Comparison of ENCODE assay signal across 12 mouse cellular contexts in the genomic region with DNA sequence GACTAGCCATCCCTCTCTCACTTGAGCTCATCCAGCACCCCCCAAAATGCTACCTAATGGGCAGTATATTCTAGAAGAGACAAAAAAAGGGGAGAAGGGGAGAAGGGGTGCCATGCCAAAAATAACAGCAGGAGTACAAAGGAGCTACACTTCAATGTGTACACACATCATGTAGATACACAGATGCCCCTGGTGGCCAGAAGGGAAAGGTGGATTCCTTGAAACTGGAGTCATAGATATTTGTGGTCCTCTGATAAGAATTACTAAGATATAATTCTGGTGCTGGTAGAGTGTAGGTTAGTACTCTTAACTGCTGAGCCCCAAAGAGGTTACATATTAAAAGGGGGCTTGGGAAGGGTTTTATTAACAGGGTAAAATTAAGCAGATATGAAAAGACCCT. TPM values are rescaled to one million over a fixed set of nuclear protein-coding genes. Genes with fewer than 3 reads are reported as not detected.
DNase-seq lines count a peak whose midpoint lies in the region; ATAC-seq and TF ChIP-seq lines count a peak whose summit lies in the region.
"Had no signal": no experiment of that assay in that cellular context is flagged by ENCODE, and none has a peak within 500 bp of the region (broad histone marks: within the 10 kb centered on the region; RNA-seq: fewer than 3 reads in every experiment).

No protein-coding gene starts in this region.

- H3K27ac ChIP-seq in hindbrain, postnatal 0 days, result no peak overlapping the region
- H3K27ac ChIP-seq in hindbrain, embryonic 13.5 days, result no peak overlapping the region
- H3K27ac ChIP-seq in MEL (ENCODE audit: control insufficient read depth, low read depth, low read length), result no peak overlapping the region
- H3K27ac ChIP-seq in liver, embryonic 15.5 days (replicated peaks), result no peak overlapping the region
- no peak overlapping the region for H3K27ac ChIP-seq in midbrain, embryonic 13.5 days
- H3K27ac ChIP-seq: embryonic facial prominence, embryonic 12.5 days; limb, embryonic 15.5 days; midbrain, embryonic 12.5 days had no signal

- no peak for TF ChIP-seq EP300 in MEL (IDR thresholded peaks at IDR 0.05; ENCODE audit: low read depth in 1 of 2, low read length in 2 of 2)

- TF ChIP-seq RAD21 in MEL (IDR thresholded peaks at IDR 0.05; ENCODE audit: low read depth, low read length), result no peak; the same call in 1 of the 2 replicates

- H3K27me3 ChIP-seq in hindbrain, postnatal 0 days (ENCODE audit: insufficient read depth, low read length), result no peaks in the 10 kb centered on the region
- no peaks in the 10 kb centered on the region for H3K27me3 ChIP-seq in hindbrain, embryonic 13.5 days
- H3K27me3 ChIP-seq in MEL (ENCODE audit: control insufficient read depth in 1 of 2, insufficient read depth in 2 of 2, low read length in 2 of 2), result no peaks in the 10 kb centered on the region
- no peaks in the 10 kb centered on the region for H3K27me3 ChIP-seq in liver, embryonic 15.5 days
- no peaks in the 10 kb centered on the region for H3K27me3 ChIP-seq in midbrain, embryonic 13.5 days
- H3K27me3 ChIP-seq: embryonic facial prominence, embryonic 12.5 days; limb, embryonic 15.5 days; midbrain, embryonic 12.5 days had no signal

- H3K9ac ChIP-seq in hindbrain, postnatal 0 days (replicated peaks; ENCODE audit: low read length), result no peak overlapping the region
- no peak overlapping the region for H3K9ac ChIP-seq in hindbrain, embryonic 13.5 days
- H3K9ac ChIP-seq in MEL (ENCODE audit: control insufficient read depth, low read depth, low read length, poor library complexity, severe bottlenecking), result no peak overlapping the region
- H3K9ac ChIP-seq in liver, embryonic 15.5 days, result no peak overlapping the region
- no peak overlapping the region for H3K9ac ChIP-seq in midbrain, embryonic 13.5 days (replicated peaks)
- H3K9ac ChIP-seq: embryonic facial prominence, embryonic 12.5 days; limb, embryonic 15.5 days; midbrain, embryonic 12.5 days had no signal

- TF ChIP-seq POLR2A in MEL (IDR thresholded peaks at IDR 0.05; ENCODE audit: control insufficient read depth in 1 of 2, insufficient read depth in 1 of 2, low read depth in 1 of 2, low read length in 2 of 2, poor library complexity in 1 of 2), result no peak

- TF ChIP-seq CTCF in hindbrain, postnatal 0 days (IDR thresholded peaks at IDR 0.05; ENCODE audit: low read depth), result peak; percentile 64
- TF ChIP-seq CTCF in MEL (IDR thresholded peaks at IDR 0.05 in 2 of 3, conservative IDR thresholded peaks at IDR 0.05 in 1 of 3; ENCODE audit: control insufficient read depth in 1 of 3, insufficient read depth in 1 of 3, low read depth in 2 of 3, low read length in 3 of 3, poor library complexity in 1 of 3, severe bottlenecking in 1 of 3), result peak in 2 of 3 experiments; percentile 38 to 41; a peak in 4 of 6 replicates

- no peak overlapping the region for H3K4me3 ChIP-seq in hindbrain, postnatal 0 days (ENCODE audit: low read length)
- H3K4me3 ChIP-seq in hindbrain, embryonic 13.5 days, result no peak overlapping the region
- no peak overlapping the region for H3K4me3 ChIP-seq in MEL (ENCODE audit: control insufficient read depth in 1 of 2, insufficient read depth in 1 of 2, low read depth in 2 of 2, low read length in 2 of 2)
- no peak overlapping the region for H3K4me3 ChIP-seq in liver, embryonic 15.5 days (replicated peaks)
- no peak overlapping the region for H3K4me3 ChIP-seq in midbrain, embryonic 13.5 days (replicated peaks)
- H3K4me3 ChIP-seq: embryonic facial prominence, embryonic 12.5 days; limb, embryonic 15.5 days; midbrain, embryonic 12.5 days had no signal

- H3K4me1 ChIP-seq in hindbrain, postnatal 0 days (ENCODE audit: insufficient read depth, low read length), result 0 out of 2 replicates have a peak, but pooled peaks cover 5% of the 10 kb centered on the region
- peaks cover 6% of the 10 kb centered on the region for H3K4me1 ChIP-seq in hindbrain, embryonic 13.5 days (replicated peaks)
- peaks cover 14 to 15% of the 10 kb centered on the region in 2 experiments; a peak in 3 of 4 replicates for H3K4me1 ChIP-seq in MEL (ENCODE audit: control insufficient read depth in 1 of 2, insufficient read depth in 2 of 2, low read length in 2 of 2)
- H3K4me1 ChIP-seq in liver, embryonic 15.5 days (replicated peaks), result peaks cover 28% of the 10 kb centered on the region
- peaks cover 12% of the 10 kb centered on the region for H3K4me1 ChIP-seq in midbrain, embryonic 13.5 days (replicated peaks)
- H3K4me1 ChIP-seq: embryonic facial prominence, embryonic 12.5 days; limb, embryonic 15.5 days had no signal

- ATAC-seq in hindbrain, postnatal 0 days, result no peak
- ATAC-seq in hindbrain, embryonic 13.5 days (ENCODE audit: low FRiP score), result no peak
- ATAC-seq in liver, embryonic 15.5 days (ENCODE audit: insufficient read depth), result peak; percentile 75
- no peak for ATAC-seq in midbrain, embryonic 13.5 days

- H3K4me2 ChIP-seq in hindbrain, postnatal 0 days (ENCODE audit: low read depth, low read length), result no peak overlapping the region
- no peak overlapping the region for H3K4me2 ChIP-seq in hindbrain, embryonic 13.5 days
- H3K4me2 ChIP-seq in liver, embryonic 15.5 days, result no peak overlapping the region
- no peak overlapping the region for H3K4me2 ChIP-seq in midbrain, embryonic 13.5 days (replicated peaks)
- H3K4me2 ChIP-seq: embryonic facial prominence, embryonic 12.5 days; limb, embryonic 15.5 days; midbrain, embryonic 12.5 days had no signal

- peaks cover 12% of the 10 kb centered on the region; the same call in 1 of the 2 replicates for H3K36me3 ChIP-seq in hindbrain, postnatal 0 days (ENCODE audit: insufficient read depth, low read length)
- H3K36me3 ChIP-seq in hindbrain, embryonic 13.5 days, result peaks cover 44% of the 10 kb centered on the region
- H3K36me3 ChIP-seq in MEL (ENCODE audit: control insufficient read depth in 1 of 2, insufficient read depth in 2 of 2, low read length in 2 of 2), result peaks cover 44 to 54% of the 10 kb centered on the region in 2 experiments
- H3K36me3 ChIP-seq in liver, embryonic 15.5 days (replicated peaks), result peaks cover 67% of the 10 kb centered on the region
- peaks cover 47% of the 10 kb centered on the region for H3K36me3 ChIP-seq in midbrain, embryonic 13.5 days

- peak; percentile 32 for DNase-seq in hindbrain, postnatal 0 days (ENCODE audit: low spot score)
- DNase-seq in MEL (ENCODE audit: low read depth, low spot score), result peak; percentile 60
- DNase-seq in c-Kit-positive CD71-positive TER-119-negative erythroid progenitor cells, embryonic 14.5 days (ENCODE audit: low read depth), result peak; percentile 55
- DNase-seq in gastrocnemius, postnatal 10 days, result no peak
- DNase-seq: layer of hippocampus, adult 9-11 months; thymus, postnatal 36 days had no signal

- H3K79me2 ChIP-seq in MEL (ENCODE audit: control insufficient read depth, insufficient read depth, low read length, poor library complexity), result peaks cover 28% of the 10 kb centered on the region

- H3K9me3 ChIP-seq in hindbrain, postnatal 0 days (ENCODE audit: low read length), result no peaks in the 10 kb centered on the region
- H3K9me3 ChIP-seq in hindbrain, embryonic 13.5 days, result no peaks in the 10 kb centered on the region
- no peaks in the 10 kb centered on the region for H3K9me3 ChIP-seq in MEL (replicated peaks; ENCODE audit: insufficient read depth, low read length)
- no peaks in the 10 kb centered on the region for H3K9me3 ChIP-seq in liver, embryonic 15.5 days (replicated peaks)
- no peaks in the 10 kb centered on the region for H3K9me3 ChIP-seq in midbrain, embryonic 13.5 days
- H3K9me3 ChIP-seq: embryonic facial prominence, embryonic 12.5 days; limb, embryonic 15.5 days; midbrain, embryonic 12.5 days had no signal

TF ChIP-seq in MEL, 35 proteins besides CTCF, POLR2A, EP300 and RAD21 (continues in another document):
- no peak for TF ChIP-seq ZKSCAN1 (IDR thresholded peaks at IDR 0.05; ENCODE audit: low read depth, low read length)
- no peak for TF ChIP-seq ETS1 (IDR thresholded peaks at IDR 0.05; ENCODE audit: low read depth, low read length)
- no peak for TF ChIP-seq GATA1 (IDR thresholded peaks at IDR 0.05; ENCODE audit: low read depth, low read length)
- TF ChIP-seq UBTF (IDR thresholded peaks at IDR 0.05; ENCODE audit: borderline replicate concordance, insufficient read depth, low read depth, low read length), result no peak

RNA-seq across cellular contexts. Expression of a gene that starts 7.7 kb away (rescaled TPM):
- 85.7 and 111 TPM in 2 replicates for total RNA-seq in hindbrain, postnatal 0 days (2014; rRNA removed)
- 90.5 and 97.5 TPM in 2 replicates for polyA plus RNA-seq in hindbrain, postnatal 0 days (2015; fragmentation: Nextera tagmentation; extraction: Ambion mirVana)
- polyA plus RNA-seq in hindbrain, embryonic 13.5 days (2015; fragmentation: Nextera tagmentation; extraction: Ambion mirVana), result 80.9 and 84.4 TPM in 2 replicates
- total RNA-seq in MEL (2012; rRNA removed), result 241 and 258 TPM in 2 replicates
- 100 to 1,000 TPM; 115 to 232 TPM for polyA plus RNA-seq in MEL (2012; ENCODE audit: insufficient read depth in 1 of 2, insufficient read length in 2 of 2, low read depth in 1 of 2, low replicate concordance in 2 of 2, missing spikeins in 1 of 2)
- polyA plus RNA-seq in liver, embryonic 15.5 days (2015; fragmentation: Nextera tagmentation; extraction: Ambion mirVana), result 42.4 and 45.4 TPM in 2 replicates
- 100 to 1,000 TPM; 146 to 147 TPM for total RNA-seq in gastrocnemius, postnatal 10 days (2021)
- 85.2 and 105 TPM in 2 replicates for polyA plus RNA-seq in midbrain, embryonic 13.5 days (2015; fragmentation: Nextera tagmentation; extraction: Ambion mirVana)

RNA-seq across cellular contexts. Expression of a gene that starts 52.9 kb away (rescaled TPM):
- 24.9 and 26.0 TPM in 2 replicates for total RNA-seq in hindbrain, postnatal 0 days (2014; rRNA removed)
- polyA plus RNA-seq in hindbrain, postnatal 0 days (2015; fragmentation: Nextera tagmentation; extraction: Ambion mirVana), result 20.3 and 21.3 TPM in 2 replicates
- polyA plus RNA-seq in hindbrain, embryonic 13.5 days (2015; fragmentation: Nextera tagmentation; extraction: Ambion mirVana), result 23.2 and 26.0 TPM in 2 replicates
- 120 and 127 TPM in 2 replicates for total RNA-seq in MEL (2012; rRNA removed)
- polyA plus RNA-seq in MEL (2012; ENCODE audit: insufficient read depth in 1 of 2, insufficient read length in 2 of 2, low read depth in 1 of 2, low replicate concordance in 2 of 2, missing spikeins in 1 of 2), result 100 to 1,000 TPM; 216 to 756 TPM
- 35.1 and 38.2 TPM in 2 replicates for polyA plus RNA-seq in liver, embryonic 15.5 days (2015; fragmentation: Nextera tagmentation; extraction: Ambion mirVana)
- total RNA-seq in gastrocnemius, postnatal 10 days (2021), result 10 to 100 TPM; 17.7 to 24.0 TPM
- 32.0 and 36.2 TPM in 2 replicates for polyA plus RNA-seq in midbrain, embryonic 13.5 days (2015; fragmentation: Nextera tagmentation; extraction: Ambion mirVana)

RNA-seq across cellular contexts. Expression of a gene that starts 53.0 kb away (rescaled TPM):
- total RNA-seq in hindbrain, postnatal 0 days (2014; rRNA removed), result 0.31 and 0.54 TPM in 2 replicates
- polyA plus RNA-seq in hindbrain, postnatal 0 days (2015; fragmentation: Nextera tagmentation; extraction: Ambion mirVana), result 0.50 and 1.0 TPM in 2 replicates
- 1.2 and 2.8 TPM in 2 replicates for polyA plus RNA-seq in hindbrain, embryonic 13.5 days (2015; fragmentation: Nextera tagmentation; extraction: Ambion mirVana)
- total RNA-seq in MEL (2012; rRNA removed), result 0.07 and 0.62 TPM in 2 replicates
- 1 to 10 TPM in 1 of 2 experiments, not detected in 1; 2.6 TPM for polyA plus RNA-seq in MEL (2012; ENCODE audit: insufficient read depth in 1 of 2, insufficient read length in 2 of 2, low read depth in 1 of 2, low replicate concordance in 2 of 2, missing spikeins in 1 of 2)
- 74.2 and 96.0 TPM in 2 replicates for polyA plus RNA-seq in liver, embryonic 15.5 days (2015; fragmentation: Nextera tagmentation; extraction: Ambion mirVana)
- under 1 TPM in 1 of 2 experiments, not detected in 1; 0.43 TPM for total RNA-seq in gastrocnemius, postnatal 10 days (2021)
- polyA plus RNA-seq in midbrain, embryonic 13.5 days (2015; fragmentation: Nextera tagmentation; extraction: Ambion mirVana), result 1.5 and 1.6 TPM in 2 replicates

Comparison
In these comparisons a context has a peak if more than half of its experiments do, and no peak if none do; other contexts are left out.
1. RNA of a gene that starts 53.0 kb away (polyA plus RNA-seq): 74.2 to 96.0 TPM in liver, embryonic 15.5 days; 2.6 TPM in MEL, 1.5 to 1.6 TPM in midbrain, embryonic 13.5 days, 1.2 to 2.8 TPM in hindbrain, embryonic 13.5 days and 0.50 to 1.0 TPM in hindbrain, postnatal 0 days; every median in the first group is over 10 times any median in the second.